Mouse (Mus musculus): ENCODE results near the gene Phldb2.

DNA sequence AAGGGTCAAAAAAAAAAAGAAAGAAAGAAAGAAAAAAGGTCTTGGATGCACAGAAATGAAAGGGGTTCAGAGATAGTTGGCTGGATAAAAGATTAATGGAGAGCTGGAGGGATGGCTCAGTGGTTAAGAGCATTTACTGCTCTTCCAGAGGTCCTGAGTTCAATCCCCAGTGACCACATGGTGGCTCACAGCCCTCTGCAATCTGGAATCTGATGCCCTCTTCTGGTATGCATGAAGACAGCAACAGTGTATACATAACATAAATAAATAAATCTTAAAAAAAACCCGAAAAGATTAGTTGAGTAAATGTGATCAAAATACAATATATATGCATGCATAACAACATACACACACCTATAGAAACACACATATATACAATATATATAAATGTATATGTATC is 192.0 kb downstream of the Phldb2 start:
- TF ChIP-seq POLR2A (IDR thresholded peaks at IDR 0.05; ENCODE audit: borderline replicate concordance, insufficient read depth, low read length) (no peak), CTCF (IDR thresholded peaks at IDR 0.05; ENCODE audit: borderline replicate concordance, insufficient read depth, low read depth, low read length) (no peak)

All from cerebellum, adult 2 months (tissue).